Mouse (Mus musculus) cortical plate, adult 2 months (tissue): ENCODE results near the gene 1700001P01Rik. TPM values are rescaled to one million over a fixed set of nuclear protein-coding genes. Genes with fewer than 3 reads are reported as not detected.
A peak's percentile ranks its signal among the peaks of the same experiment; 100 is the strongest.

Source experiments
- H3K27ac ChIP-seq: fragments of 200-500 bp; 2 replicates; pipeline ENCODE4 v1.5.1; 2012; ENCODE audit warnings: low read length, control low read depth, inconsistent platforms; ENCODE audit not compliant: insufficient read depth
- H3K4me1 ChIP-seq: fragments of 200-500 bp; 2 replicates; pipeline ENCODE4 v1.6.1; 2011; ENCODE audit warnings: low read length; ENCODE audit not compliant: control insufficient read depth, insufficient read depth
- H3K4me3 ChIP-seq: fragments of 200-500 bp; 2 replicates; pipeline ENCODE4 v1.5.1; 2011; ENCODE audit warnings: mild to moderate bottlenecking, low read length, control low read depth; ENCODE audit not compliant: insufficient read depth
- CTCF ChIP-seq: fragments of 200-500 bp; IDR thresholded peaks from 2 replicates; pipeline ENCODE4 v1.5.1; 2011; ENCODE audit warnings: mild to moderate bottlenecking, control low read depth, low read length; ENCODE audit not compliant: insufficient read depth; ENCODE audit errors: extremely low read depth
- POLR2A ChIP-seq: fragments of 200-500 bp; IDR thresholded peaks from 2 replicates; pipeline ENCODE4 v1.6.1; 2011; ENCODE audit warnings: mild to moderate bottlenecking, low read length, control low read depth; ENCODE audit not compliant: insufficient read depth; ENCODE audit errors: extremely low read depth
- polyA plus RNA-seq: library from polyadenylated mRNA; depleted of rRNA; stranded (reverse); fragments of >200 nt; gene quantifications from 2 replicates; pipeline ENCODE4 v1.2.3, GENCODE M21; 2012

Gene 1700001P01Rik
- polyA plus RNA-seq, 1 experiment, result 1.6 TPM

- Histone ChIP-seq H3K4me1 (peaks cover 17% of the 10 kb centered on the region), H3K4me3 (no peak overlapping the region), H3K27ac (no peak overlapping the region)
These were observed 26.8 kb upstream of the 1700001P01Rik start for GRCm38 (mm10) chr11:97802495-97802894.

GRCm38 (mm10) chr11:97802194-97802470 lies 26.4 kb upstream of the 1700001P01Rik start:
- Histone ChIP-seq H3K27ac (no peak overlapping the region), H3K4me1 (peaks cover 17% of the 10 kb centered on the region)

More at GRCm38 (mm10) chr11:97802495-97802894, 26.8 kb upstream of the 1700001P01Rik start:
- TF ChIP-seq POLR2A, result no peak
- no peak for TF ChIP-seq CTCF

GRCm38 (mm10) chr11:97801409-97802193 lies 25.9 kb upstream of the 1700001P01Rik start:
- TF ChIP-seq POLR2A, result no peak
- peak; percentile 27 for TF ChIP-seq CTCF
- Histone ChIP-seq H3K4me3 (peak overlapping the region; percentile 99), H3K4me1 (peaks cover 17% of the 10 kb centered on the region), H3K27ac (no peak overlapping the region)

More at GRCm38 (mm10) chr11:97802194-97802470, 26.4 kb upstream of the 1700001P01Rik start:
- TF ChIP-seq CTCF (no peak), POLR2A (no peak)
- H3K4me3 ChIP-seq, result peak overlapping the region; percentile 99

GRCm38 (mm10) chr11:97800691-97801408 lies 25.1 kb upstream of the 1700001P01Rik start:
- peak overlapping the region; percentile 97 for H3K27ac ChIP-seq
- H3K4me3 ChIP-seq, result peak overlapping the region; percentile 99
- no peak for TF ChIP-seq POLR2A
- TF ChIP-seq CTCF, result no peak
- H3K4me1 ChIP-seq, result peaks cover 12% of the 10 kb centered on the region

GRCm38 (mm10) chr11:97799994-97800690 lies 24.4 kb upstream of the 1700001P01Rik start:
- TF ChIP-seq POLR2A (no peak; the same call in 1 of the 2 replicates), CTCF (no peak)
- H3K4me1 ChIP-seq, result peaks cover 11% of the 10 kb centered on the region
- H3K4me3 ChIP-seq, result peak overlapping the region; percentile 99
- H3K27ac ChIP-seq, result peak overlapping the region; percentile 99

GRCm38 (mm10) chr11:97799146-97799993 lies 23.7 kb upstream of the 1700001P01Rik start:
- H3K27ac ChIP-seq, result peak overlapping the region; percentile 99
- peaks cover 6% of the 10 kb centered on the region; the same call in 1 of the 2 replicates for H3K4me1 ChIP-seq
- peak overlapping the region; percentile 99 for H3K4me3 ChIP-seq
- TF ChIP-seq CTCF, result no peak
- peak; percentile 84 for TF ChIP-seq POLR2A

- no peak for TF ChIP-seq POLR2A
- TF ChIP-seq CTCF, result no peak
- H3K4me3 ChIP-seq, result peak within 1 kb of the TSS; percentile 99
- peak within 1 kb of the TSS; percentile 99 for H3K27ac ChIP-seq
- H3K4me1 ChIP-seq, result peaks cover 5% of the 10 kb centered on the region; the same call in 1 of the 2 replicates
These were observed 23.0 kb upstream of the 1700001P01Rik start, which contains the start of gene Lasp1 for GRCm38 (mm10) chr11:97798782-97799145. Gene Lasp1 (plus strand): TSS chr11:97799000.

GRCm38 (mm10) chr11:97798083-97798435 lies 22.3 kb upstream of the 1700001P01Rik start:
- no peak overlapping the region for H3K27ac ChIP-seq
- H3K4me3 ChIP-seq, result peak overlapping the region; percentile 99; the same call in 1 of the 2 replicates
- TF ChIP-seq POLR2A, result no peak
- TF ChIP-seq CTCF, result no peak
- H3K4me1 ChIP-seq, result peaks cover 4% of the 10 kb centered on the region; the same call in 1 of the 2 replicates

- Histone ChIP-seq H3K4me3 (no peak overlapping the region), H3K27ac (no peak overlapping the region), H3K4me1 (peaks cover 4% of the 10 kb centered on the region; the same call in 1 of the 2 replicates)
- TF ChIP-seq CTCF, result no peak
- no peak for TF ChIP-seq POLR2A
These were observed 21.8 kb upstream of the 1700001P01Rik start for GRCm38 (mm10) chr11:97797369-97798082.
